Mouse (Mus musculus) embryonic facial prominence, embryonic 10.5 days (tissue): ENCODE data around the gene Mrpl3. TPM values are rescaled to one million over a fixed set of nuclear protein-coding genes. Genes with fewer than 3 reads are reported as not detected.
"Not testable (repeated sequence)": the region's sequence is repeated elsewhere in the genome, so short reads cannot be mapped to it uniquely, and the experiment has no call there.

Experiments
- DNase-seq: peaks from one replicate; pipeline ENCODE4 v3.0.0-alpha.2; 2017; ENCODE audit warnings: low spot score
- H3K27ac ChIP-seq: fragments of 300-500 bp; sonication (generic); replicated peaks from 2 replicates; pipeline ENCODE4 v1.5.1; 2016; ENCODE audit warnings: mild to moderate bottlenecking
- H3K27me3 ChIP-seq: fragments of 300-500 bp; sonication (generic); replicated peaks from 2 replicates; pipeline ENCODE4 v1.6.1; 2016; ENCODE audit warnings: low read depth, mild to moderate bottlenecking; ENCODE audit not compliant: poor library complexity, severe bottlenecking
- H3K36me3 ChIP-seq: fragments of 300-500 bp; sonication (generic); replicated peaks from 2 replicates; pipeline ENCODE4 v1.6.1; 2016; ENCODE audit warnings: mild to moderate bottlenecking, moderate library complexity
- H3K4me1 ChIP-seq: fragments of 300-500 bp; sonication (generic); 2 replicates; pipeline ENCODE4 v1.6.1; 2016
- H3K4me3 ChIP-seq: fragments of 300-500 bp; sonication (generic); 2 replicates; pipeline ENCODE4 v1.5.1; 2016; ENCODE audit warnings: mild to moderate bottlenecking, moderate library complexity
- H3K9me3 ChIP-seq: fragments of 300-500 bp; sonication (generic); 2 replicates; pipeline ENCODE4 v1.6.1; 2016; ENCODE audit warnings: mild to moderate bottlenecking
- WGBS: fragments of 180-500 bp; shearing (Covaris S2); methylation state at CpG from one replicate; pipeline ENCODE4 v1.1.7; 2016; 5-methylcytosine and 5-hydroxymethylcytosine counted together
- polyA plus RNA-seq: library from polyadenylated mRNA; unstranded; fragments of >200 nt; fragmentation: Nextera tagmentation; extraction: Ambion mirVana; gene quantifications from 2 replicates; pipeline ENCODE4 v1.2.1, GENCODE M21; 2016

Mrpl3 gene
- polyA plus RNA-seq, 1 experiment from 2014 or later: 102 TPM

GRCm38 (mm10) chr9:105072991-105073748 lies 20.1 kb downstream of the Mrpl3 start:
- no peak for DNase-seq
- no peaks in the 10 kb centered on the region for H3K27me3 ChIP-seq
- H3K4me3 ChIP-seq: no peak overlapping the region
- H3K4me1 ChIP-seq: no peaks in the 10 kb centered on the region
- no peaks in the 10 kb centered on the region for H3K9me3 ChIP-seq
- peaks cover 88% of the 10 kb centered on the region for H3K36me3 ChIP-seq
- no peak overlapping the region for H3K27ac ChIP-seq
- WGBS: 79% methylated on average over 4 of the region's 4 CpGs

GRCm38 (mm10) chr9:105074851-105075250 lies 21.8 kb downstream of the Mrpl3 start:
- H3K27me3 ChIP-seq: no peaks in the 10 kb centered on the region
- H3K36me3 ChIP-seq: peaks cover 84% of the 10 kb centered on the region
- no peak for DNase-seq
- whole genome bisulfite sequencing: 94% methylated on average over 8 of the region's 8 CpGs
- no peaks in the 10 kb centered on the region for H3K4me1 ChIP-seq
- H3K9me3 ChIP-seq: no peaks in the 10 kb centered on the region
- no peak overlapping the region for H3K4me3 ChIP-seq
- H3K27ac ChIP-seq: no peak overlapping the region

- Histone ChIP-seq H3K4me3 (no peak overlapping the region), H3K9me3 (no peaks in the 10 kb centered on the region), H3K4me1 (no peaks in the 10 kb centered on the region), H3K27ac (no peak overlapping the region), H3K36me3 (peaks cover 68% of the 10 kb centered on the region), H3K27me3 (no peaks in the 10 kb centered on the region)
- 92% methylated on average over 13 of the region's 13 CpGs for WGBS
- DNase-seq: no peak
Measured at GRCm38 (mm10) chr9:105076756-105077424, 23.9 kb downstream of the Mrpl3 start.

- H3K4me3 ChIP-seq: no peak overlapping the region
- 92% methylated on average over 4 of the region's 4 CpGs for WGBS
- peaks cover 53% of the 10 kb centered on the region for H3K36me3 ChIP-seq
- no peaks in the 10 kb centered on the region for H3K27me3 ChIP-seq
- H3K4me1 ChIP-seq: no peaks in the 10 kb centered on the region
- no peak overlapping the region for H3K27ac ChIP-seq
- no peak for DNase-seq
- H3K9me3 ChIP-seq: no peaks in the 10 kb centered on the region
Measured at GRCm38 (mm10) chr9:105078460-105078859, 25.4 kb downstream of the Mrpl3 start.

- Histone ChIP-seq H3K27ac (no peak overlapping the region), H3K9me3 (no peaks in the 10 kb centered on the region)
- WGBS: 95% methylated on average over 3 of the region's 3 CpGs
Measured at GRCm38 (mm10) chr9:105080246-105080645, 27.2 kb downstream of the Mrpl3 start.

GRCm38 (mm10) chr9:105100807-105101570 lies 48.0 kb downstream of the Mrpl3 start:
- 58% methylated on average over 15 of the region's 15 CpGs for WGBS
- no peak for DNase-seq
- 0 out of 2 replicates have a peak, but pooled peaks cover 2% of the 10 kb centered on the region for H3K4me1 ChIP-seq
- no peaks in the 10 kb centered on the region for H3K27me3 ChIP-seq
- no peak overlapping the region for H3K27ac ChIP-seq
- no peak overlapping the region for H3K4me3 ChIP-seq
- no peaks in the 10 kb centered on the region for H3K9me3 ChIP-seq
- H3K36me3 ChIP-seq: no peaks in the 10 kb centered on the region

More at GRCm38 (mm10) chr9:105080246-105080645, 27.2 kb downstream of the Mrpl3 start:
- DNase-seq: no peak
- Histone ChIP-seq H3K4me1 (no peaks in the 10 kb centered on the region), H3K36me3 (peaks cover 35% of the 10 kb centered on the region), H3K4me3 (no peak overlapping the region), H3K27me3 (no peaks in the 10 kb centered on the region)

GRCm38 (mm10) chr9:105101911-105102310 lies 48.9 kb downstream of the Mrpl3 start:
- Histone ChIP-seq H3K36me3 (no peaks in the 10 kb centered on the region), H3K4me3 (no peak overlapping the region), H3K27ac (no peak overlapping the region), H3K27me3 (no peaks in the 10 kb centered on the region), H3K4me1 (0 out of 2 replicates have a peak, but pooled peaks cover 2% of the 10 kb centered on the region), H3K9me3 (no peaks in the 10 kb centered on the region)
- WGBS: 77% methylated on average over 1 of the region's 1 CpGs
- no peak for DNase-seq

- no peaks in the 10 kb centered on the region for H3K36me3 ChIP-seq
- H3K27me3 ChIP-seq: no peaks in the 10 kb centered on the region
- H3K4me3 ChIP-seq: no peak overlapping the region
- 93% methylated on average over 5 of the region's 5 CpGs for WGBS
- DNase-seq: no peak
- no peaks in the 10 kb centered on the region for H3K9me3 ChIP-seq
- H3K4me1 ChIP-seq: 0 out of 2 replicates have a peak, but pooled peaks cover 2% of the 10 kb centered on the region
- H3K27ac ChIP-seq: no peak overlapping the region
Measured at GRCm38 (mm10) chr9:105103893-105104292, 50.9 kb downstream of the Mrpl3 start.

- H3K27me3 ChIP-seq, DNase-seq, H3K36me3 ChIP-seq, H3K27ac ChIP-seq, H3K4me1 ChIP-seq, H3K4me3 ChIP-seq, H3K9me3 ChIP-seq: not testable (repeated sequence)
- 73% methylated on average over 3 of the region's 3 CpGs for WGBS
Measured at GRCm38 (mm10) chr9:105125206-105125605, 72.2 kb downstream of the Mrpl3 start.

Other genes with a start within 250 kb of the Mrpl3 start
- 8.0 and 9.3 TPM in 2 replicates for gene Nudt16, start 78.6 kb downstream of the Mrpl3 start, polyA plus RNA-seq
- not detected in 2 replicates for gene 1700080E11Rik, start 91.9 kb downstream of the Mrpl3 start, polyA plus RNA-seq